Mouse (Mus musculus): ENCODE data around the gene Pi4ka. TPM values are rescaled to one million over a fixed set of nuclear protein-coding genes. Genes with fewer than 3 reads are reported as not detected.

The Pi4ka gene
- polyA plus RNA-seq, 1 experiment from 2014 or later = 51.0 TPM

DNA sequence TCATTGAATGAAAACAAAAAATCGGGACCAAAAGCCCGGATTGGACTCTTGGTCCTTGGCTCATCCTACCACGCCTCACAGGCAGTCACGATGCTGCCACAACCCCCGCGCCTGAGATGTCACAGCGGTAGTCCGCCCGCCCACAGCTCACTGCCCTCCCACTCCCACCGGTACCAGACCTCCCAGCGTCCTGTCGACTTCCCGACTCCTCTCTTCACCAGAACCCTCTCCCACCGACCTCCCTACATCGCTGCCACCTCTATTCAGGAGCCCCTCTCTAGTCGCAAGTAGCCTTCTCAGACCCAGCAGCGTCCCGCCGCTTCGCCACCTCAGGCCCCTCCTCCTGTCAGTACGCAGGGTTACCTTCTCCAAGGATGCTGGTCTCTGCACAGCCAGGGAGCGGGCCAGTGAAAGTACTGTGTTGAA lies 830 bp downstream of the Pi4ka start:
- under 1% methylated on average over 22 of the region's 22 CpGs for WGBS
- Histone ChIP-seq H3K36me3 (ENCODE audit: control insufficient read depth, insufficient read depth, low read length) (peaks cover 3% of the 10 kb centered on the region; the same call in 1 of the 2 replicates), H3K9ac (ENCODE audit: low read length) (peak overlapping the region; percentile 85), H3K27ac (ENCODE audit: low read depth, low read length) (peak overlapping the region; percentile 82), H3K27me3 (replicated peaks; ENCODE audit: control insufficient read depth, insufficient read depth, low read length) (no peaks in the 10 kb centered on the region), H3K4me3 (ENCODE audit: low read depth, low read length) (peak overlapping the region; percentile 76), H3K4me2 (ENCODE audit: low read length) (peak overlapping the region; percentile 77), H3K9me3 (replicated peaks; ENCODE audit: control insufficient read depth, low read length) (no peaks in the 10 kb centered on the region), H3K4me1 (ENCODE audit: control insufficient read depth, insufficient read depth, low read length) (peaks cover 26% of the 10 kb centered on the region)
- ATAC-seq (peak; percentile 85), DNase-seq (ENCODE audit: low spot score) (no peak)

DNA sequence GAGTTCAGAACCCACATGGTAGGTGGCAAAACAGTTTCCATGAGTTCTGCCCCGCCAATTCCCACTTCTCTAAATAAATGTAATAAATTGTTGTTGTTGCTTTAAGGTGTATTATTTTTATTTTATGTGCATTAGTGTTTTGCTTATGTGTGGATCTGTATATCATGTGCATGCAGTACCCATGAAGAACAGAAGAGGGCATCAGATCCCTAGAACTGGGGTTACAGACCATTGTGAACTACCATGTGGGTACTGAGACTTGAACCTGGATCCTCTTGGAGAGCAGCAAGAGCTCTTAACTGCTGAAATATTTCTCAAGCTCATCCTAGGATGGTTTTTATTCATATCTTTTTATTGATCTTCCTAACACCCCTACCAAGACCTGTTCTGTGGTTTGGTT lies 3.3 kb downstream of the Pi4ka start:
- H3K4me2 ChIP-seq (ENCODE audit: low read length) = no peak overlapping the region
- 74% methylated on average over 1 of the region's 1 CpGs for WGBS

DNA sequence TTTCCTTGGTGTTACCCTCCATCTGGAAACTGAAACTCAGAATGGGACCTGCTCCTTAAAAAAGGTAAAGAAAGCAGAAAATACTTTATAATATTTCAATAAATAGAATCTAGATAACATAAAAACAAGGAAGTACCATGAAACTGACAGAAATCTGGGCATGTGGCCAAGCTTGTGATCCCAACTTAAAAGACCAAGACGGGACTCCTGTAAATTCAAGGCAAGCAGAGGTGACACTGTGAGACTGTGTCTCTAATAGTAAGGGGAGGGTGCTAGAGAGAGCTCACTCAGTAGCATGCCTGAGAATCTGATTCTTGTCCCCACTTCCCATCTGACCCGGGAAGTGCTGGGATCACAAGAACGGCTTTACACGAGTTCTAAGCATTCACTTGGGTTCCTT lies 13.3 kb downstream of the Pi4ka start:
- Histone ChIP-seq H3K4me2 (ENCODE audit: low read length) (no peak overlapping the region), H3K9me3 (replicated peaks; ENCODE audit: control insufficient read depth, low read length) (no peaks in the 10 kb centered on the region), H3K36me3 (ENCODE audit: control insufficient read depth, insufficient read depth, low read length) (no peaks in the 10 kb centered on the region), H3K9ac (ENCODE audit: low read length) (no peak overlapping the region), H3K27ac (ENCODE audit: low read depth, low read length) (no peak overlapping the region), H3K27me3 (replicated peaks; ENCODE audit: control insufficient read depth, insufficient read depth, low read length) (no peaks in the 10 kb centered on the region), H3K4me1 (ENCODE audit: control insufficient read depth, insufficient read depth, low read length) (no peaks in the 10 kb centered on the region), H3K4me3 (ENCODE audit: low read depth, low read length) (no peak overlapping the region)
- peak; percentile 5 for DNase-seq (ENCODE audit: low spot score)
- 74% methylated on average over 4 of the region's 4 CpGs for WGBS
- no peak for ATAC-seq

More for the DNA sequence above, 3.3 kb downstream of the Pi4ka start:
- Histone ChIP-seq H3K27me3 (replicated peaks; ENCODE audit: control insufficient read depth, insufficient read depth, low read length) (no peaks in the 10 kb centered on the region), H3K9me3 (replicated peaks; ENCODE audit: control insufficient read depth, low read length) (no peaks in the 10 kb centered on the region), H3K9ac (ENCODE audit: low read length) (no peak overlapping the region), H3K27ac (ENCODE audit: low read depth, low read length) (no peak overlapping the region), H3K4me3 (ENCODE audit: low read depth, low read length) (no peak overlapping the region), H3K4me1 (ENCODE audit: control insufficient read depth, insufficient read depth, low read length) (peaks cover 26% of the 10 kb centered on the region), H3K36me3 (ENCODE audit: control insufficient read depth, insufficient read depth, low read length) (peaks cover 3% of the 10 kb centered on the region; the same call in 1 of the 2 replicates)
- peak; percentile 42 for DNase-seq (ENCODE audit: low spot score)
- no peak for ATAC-seq

DNA sequence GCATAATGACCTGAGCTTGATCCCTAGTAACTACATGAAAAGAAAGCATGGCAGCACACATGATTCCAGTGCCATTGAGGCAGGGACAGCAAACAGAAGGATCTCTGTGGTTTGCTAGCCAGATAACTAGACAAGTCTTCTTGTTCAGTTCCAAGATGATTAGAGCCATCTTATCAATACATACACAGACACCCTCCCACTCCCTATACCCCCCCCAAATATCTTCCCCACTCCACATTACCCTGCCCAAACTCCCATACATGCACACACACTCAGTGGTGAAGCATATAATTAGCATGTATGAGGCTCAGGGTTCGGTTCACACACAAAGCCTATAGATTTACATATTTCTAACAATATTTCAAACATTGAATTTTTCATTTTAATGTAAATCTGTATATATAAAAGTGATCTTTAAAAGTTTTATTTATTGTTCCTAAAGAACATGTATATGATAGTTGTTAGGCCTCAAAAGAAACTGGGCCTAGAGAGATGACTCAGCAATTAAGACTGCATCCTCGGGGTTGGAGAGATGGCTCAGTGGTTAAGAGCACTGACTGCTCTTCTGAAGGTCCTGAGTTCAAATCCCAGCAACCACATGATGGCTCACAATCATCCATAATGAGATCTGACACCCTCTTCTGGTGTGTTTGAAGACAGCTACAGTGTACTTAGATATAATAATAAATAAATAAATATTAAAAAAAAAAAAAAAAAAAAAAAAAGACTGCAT lies 22.4 kb downstream of the Pi4ka start:
- Histone ChIP-seq H3K9me3 (replicated peaks; ENCODE audit: control insufficient read depth, low read length) (no peaks in the 10 kb centered on the region), H3K27me3 (replicated peaks; ENCODE audit: control insufficient read depth, insufficient read depth, low read length) (no peaks in the 10 kb centered on the region), H3K4me3 (ENCODE audit: low read depth, low read length) (no peak overlapping the region), H3K4me2 (ENCODE audit: low read length) (no peak overlapping the region), H3K36me3 (ENCODE audit: control insufficient read depth, insufficient read depth, low read length) (peaks cover 40% of the 10 kb centered on the region), H3K27ac (ENCODE audit: low read depth, low read length) (no peak overlapping the region), H3K4me1 (ENCODE audit: control insufficient read depth, insufficient read depth, low read length) (no peaks in the 10 kb centered on the region), H3K9ac (ENCODE audit: low read length) (no peak overlapping the region)
- DNase-seq (ENCODE audit: low spot score) (no peak), ATAC-seq (no peak)
- 88% methylated on average over 2 of the region's 2 CpGs for WGBS

DNA sequence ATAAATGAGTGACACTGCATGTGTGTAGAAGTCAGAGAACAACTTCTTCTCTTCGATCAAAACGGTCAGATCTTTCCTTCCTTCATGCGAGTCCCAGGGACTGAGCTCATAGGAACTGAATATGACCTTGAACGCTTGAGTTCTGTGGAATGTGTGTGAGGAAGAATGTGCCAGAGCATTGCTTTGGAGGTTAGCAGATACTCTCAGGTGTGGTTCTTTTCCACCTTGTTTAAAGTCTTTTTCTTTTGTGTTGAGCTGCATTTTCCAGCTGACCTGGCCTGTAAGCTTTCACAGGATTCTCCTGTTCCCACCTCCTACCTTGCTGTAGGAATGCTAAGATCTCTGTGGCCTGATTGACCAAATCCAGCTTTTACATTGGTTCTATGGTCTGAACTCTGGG lies 23.8 kb downstream of the Pi4ka start:
- H3K4me2 ChIP-seq (ENCODE audit: low read length) = no peak overlapping the region
- H3K27ac ChIP-seq (ENCODE audit: low read depth, low read length) = no peak overlapping the region
- WGBS = 92% methylated on average over 4 of the region's 4 CpGs
- no peaks in the 10 kb centered on the region for H3K27me3 ChIP-seq (replicated peaks; ENCODE audit: control insufficient read depth, insufficient read depth, low read length)
- no peaks in the 10 kb centered on the region for H3K4me1 ChIP-seq (ENCODE audit: control insufficient read depth, insufficient read depth, low read length)
- H3K36me3 ChIP-seq (ENCODE audit: control insufficient read depth, insufficient read depth, low read length) = peaks cover 51% of the 10 kb centered on the region
- no peak for ATAC-seq
- no peak overlapping the region for H3K9ac ChIP-seq (ENCODE audit: low read length)
- no peak overlapping the region for H3K4me3 ChIP-seq (ENCODE audit: low read depth, low read length)
- no peaks in the 10 kb centered on the region for H3K9me3 ChIP-seq (replicated peaks; ENCODE audit: control insufficient read depth, low read length)
- no peak for DNase-seq (ENCODE audit: low spot score)

DNA sequence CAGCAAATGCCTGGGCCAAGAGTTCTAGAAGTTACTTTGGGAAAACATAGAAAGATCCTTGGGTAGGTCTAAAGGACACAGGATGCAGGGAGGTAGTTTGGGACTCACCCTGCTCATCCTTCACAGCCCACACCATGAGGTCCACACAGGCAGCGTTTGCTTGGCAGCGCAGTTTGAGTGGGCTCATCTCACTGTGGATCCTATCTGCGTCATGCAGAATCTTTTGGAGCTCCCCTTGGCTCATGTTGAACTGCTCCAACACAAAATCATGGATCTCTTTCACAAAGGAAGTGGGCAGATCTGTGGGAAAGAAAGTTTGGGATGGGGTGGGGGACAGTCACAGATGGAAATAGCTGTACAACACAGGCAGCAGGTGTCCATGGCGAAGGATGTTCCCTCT lies 47.3 kb downstream of the Pi4ka start:
- ATAC-seq = no peak
- Histone ChIP-seq H3K4me1 (ENCODE audit: control insufficient read depth, insufficient read depth, low read length) (no peaks in the 10 kb centered on the region), H3K9me3 (replicated peaks; ENCODE audit: control insufficient read depth, low read length) (no peaks in the 10 kb centered on the region), H3K27ac (ENCODE audit: low read depth, low read length) (no peak overlapping the region), H3K9ac (ENCODE audit: low read length) (no peak overlapping the region), H3K4me3 (ENCODE audit: low read depth, low read length) (no peak overlapping the region), H3K4me2 (ENCODE audit: low read length) (no peak overlapping the region), H3K27me3 (replicated peaks; ENCODE audit: control insufficient read depth, insufficient read depth, low read length) (no peaks in the 10 kb centered on the region), H3K36me3 (ENCODE audit: control insufficient read depth, insufficient read depth, low read length) (peaks cover 65% of the 10 kb centered on the region)
- no peak for DNase-seq (ENCODE audit: low spot score)
- WGBS = 92% methylated on average over 4 of the region's 4 CpGs

DNA sequence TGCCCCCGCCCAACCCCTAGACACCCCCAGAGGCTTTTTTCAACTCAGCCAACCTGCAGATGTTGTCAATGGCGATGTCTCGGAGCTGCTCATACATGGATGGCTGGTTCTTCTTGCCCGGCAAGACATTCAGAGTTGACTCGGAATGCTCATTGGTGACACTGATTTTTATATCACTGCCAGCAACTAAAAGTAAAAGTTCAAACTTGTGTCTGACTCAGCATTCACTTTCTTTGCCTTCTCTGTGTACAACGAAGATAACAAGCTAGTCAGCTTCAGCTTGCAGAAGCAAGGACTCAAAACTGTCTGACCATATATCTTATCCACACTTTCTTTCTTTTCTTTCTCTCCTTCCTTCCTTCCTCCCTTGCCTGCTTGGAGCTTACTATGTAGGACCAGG lies 50.1 kb downstream of the Pi4ka start:
- no peak overlapping the region for H3K4me2 ChIP-seq (ENCODE audit: low read length)
- H3K9ac ChIP-seq (ENCODE audit: low read length) = no peak overlapping the region
- no peaks in the 10 kb centered on the region for H3K9me3 ChIP-seq (replicated peaks; ENCODE audit: control insufficient read depth, low read length)
- no peaks in the 10 kb centered on the region for H3K27me3 ChIP-seq (replicated peaks; ENCODE audit: control insufficient read depth, insufficient read depth, low read length)
- WGBS = 91% methylated on average over 6 of the region's 6 CpGs
- H3K4me1 ChIP-seq (ENCODE audit: control insufficient read depth, insufficient read depth, low read length) = no peaks in the 10 kb centered on the region
- DNase-seq (ENCODE audit: low spot score) (no peak), ATAC-seq (no peak)
- H3K4me3 ChIP-seq (ENCODE audit: low read depth, low read length) = no peak overlapping the region
- peaks cover 75% of the 10 kb centered on the region for H3K36me3 ChIP-seq (ENCODE audit: control insufficient read depth, insufficient read depth, low read length)
- H3K27ac ChIP-seq (ENCODE audit: low read depth, low read length) = no peak overlapping the region

DNA sequence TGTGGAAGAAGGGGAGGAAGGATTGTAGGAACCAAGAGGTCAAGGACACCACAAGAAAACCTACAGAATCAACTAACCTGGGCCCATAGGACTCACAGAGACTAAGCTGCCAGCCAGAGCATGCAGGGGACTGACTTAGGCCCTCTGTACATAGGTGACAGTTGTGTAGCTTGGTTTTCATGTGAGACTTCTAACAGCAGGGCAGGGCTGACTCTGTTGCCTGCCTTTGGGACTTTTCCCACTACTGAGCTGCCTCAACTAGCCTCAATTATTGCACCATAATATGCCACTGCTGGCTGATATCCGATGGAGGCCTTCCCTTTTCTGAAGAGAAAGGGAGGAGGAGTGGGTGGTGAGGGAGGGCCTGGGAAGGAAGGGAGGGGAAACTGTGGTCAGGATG lies 59.3 kb downstream of the Pi4ka start:
- H3K36me3 ChIP-seq (ENCODE audit: control insufficient read depth, insufficient read depth, low read length) = peaks cover 59% of the 10 kb centered on the region
- no peak overlapping the region for H3K9ac ChIP-seq (ENCODE audit: low read length)
- H3K9me3 ChIP-seq (replicated peaks; ENCODE audit: control insufficient read depth, low read length) = no peaks in the 10 kb centered on the region
- no peak for DNase-seq (ENCODE audit: low spot score)
- no peak overlapping the region for H3K27ac ChIP-seq (ENCODE audit: low read depth, low read length)
- no peaks in the 10 kb centered on the region for H3K4me1 ChIP-seq (ENCODE audit: control insufficient read depth, insufficient read depth, low read length)
- no peaks in the 10 kb centered on the region for H3K27me3 ChIP-seq (replicated peaks; ENCODE audit: control insufficient read depth, insufficient read depth, low read length)
- H3K4me3 ChIP-seq (ENCODE audit: low read depth, low read length) = no peak overlapping the region
- 75% methylated on average over 1 of the region's 1 CpGs for WGBS
- ATAC-seq = no peak
- H3K4me2 ChIP-seq (ENCODE audit: low read length) = no peak overlapping the region

DNA sequence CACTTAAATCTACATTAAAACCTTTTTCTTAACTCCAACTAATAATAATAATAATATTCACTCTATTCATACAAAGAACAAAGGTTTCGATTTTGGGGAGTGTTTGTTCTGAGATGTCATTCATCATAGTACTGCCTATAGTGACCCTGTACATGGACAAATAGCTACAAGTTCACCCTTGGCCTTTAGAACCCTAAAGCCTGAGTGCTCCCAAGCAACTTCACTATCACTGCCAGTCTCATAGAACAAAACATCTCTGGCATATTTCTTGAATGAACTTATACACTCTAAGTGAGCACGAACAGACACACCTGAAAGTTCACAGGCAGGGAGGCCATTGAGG lies 60.3 kb downstream of the Pi4ka start:
- no peaks in the 10 kb centered on the region for H3K4me1 ChIP-seq (ENCODE audit: control insufficient read depth, insufficient read depth, low read length)
- no peaks in the 10 kb centered on the region for H3K27me3 ChIP-seq (replicated peaks; ENCODE audit: control insufficient read depth, insufficient read depth, low read length)
- H3K9ac ChIP-seq (ENCODE audit: low read length) = no peak overlapping the region
- no peak overlapping the region for H3K4me2 ChIP-seq (ENCODE audit: low read length)
- H3K36me3 ChIP-seq (ENCODE audit: control insufficient read depth, insufficient read depth, low read length) = peaks cover 49% of the 10 kb centered on the region
- 93% methylated on average over 2 of the region's 2 CpGs for WGBS
- H3K9me3 ChIP-seq (replicated peaks; ENCODE audit: control insufficient read depth, low read length) = no peaks in the 10 kb centered on the region
- DNase-seq (ENCODE audit: low spot score) (no peak), ATAC-seq (no peak)
- no peak overlapping the region for H3K27ac ChIP-seq (ENCODE audit: low read depth, low read length)
- no peak overlapping the region for H3K4me3 ChIP-seq (ENCODE audit: low read depth, low read length)
